Mouse (Mus musculus) hindbrain, embryonic 14.5 days (tissue): Measurements from ENCODE around the gene Iqgap1. TPM values are rescaled to one million over a fixed set of nuclear protein-coding genes. Genes with fewer than 3 reads are reported as not detected.
A peak's percentile ranks its signal among the peaks of the same experiment; 100 is the strongest.
"Not testable (repeated sequence)": the region's sequence is repeated elsewhere in the genome, so short reads cannot be mapped to it uniquely, and the experiment has no call there.

ENCODE experiments used
- ATAC-seq: fragments of 200-750 bp; cut with Nextera tagmentation; 2 replicates; pipeline ENCODE4 v1.8.0; 2017; ENCODE audit warnings: moderate number of reproducible peaks, mild to moderate bottlenecking, moderate TSS enrichment, moderate library complexity; ENCODE audit not compliant: low FRiP score
- DNase-seq: peaks from one replicate; pipeline ENCODE4 v3.0.0-alpha.2; 2015; ENCODE audit warnings: low spot score
- H3K27ac ChIP-seq: fragments of 300-500 bp; sonication (generic); 2 replicates; pipeline ENCODE4 v1.5.1; 2014; ENCODE audit warnings: mild to moderate bottlenecking, moderate library complexity
- H3K27me3 ChIP-seq: fragments of 300-500 bp; sonication (generic); 2 replicates; pipeline ENCODE4 v1.6.1; 2014; ENCODE audit warnings: mild to moderate bottlenecking, low read length, mixed read lengths; ENCODE audit not compliant: control insufficient read depth, insufficient read depth
- H3K36me3 ChIP-seq: fragments of 300-500 bp; sonication (generic); replicated peaks from 2 replicates; pipeline ENCODE4 v1.6.1; 2014; ENCODE audit not compliant: control insufficient read depth, insufficient read depth
- H3K4me1 ChIP-seq: fragments of 300-500 bp; sonication (generic); replicated peaks from 2 replicates; pipeline ENCODE4 v1.6.1; 2014; ENCODE audit warnings: antibody characterized with exemption, low read length, mixed read lengths; ENCODE audit not compliant: control insufficient read depth, insufficient read depth
- H3K4me2 ChIP-seq: fragments of 300-500 bp; sonication (generic); replicated peaks from 2 replicates; pipeline ENCODE4 v1.6.1; 2014; ENCODE audit warnings: mild to moderate bottlenecking, moderate library complexity
- H3K4me3 ChIP-seq: fragments of 300-500 bp; sonication (generic); replicated peaks from 2 replicates; pipeline ENCODE4 v1.5.1; 2014; ENCODE audit warnings: mild to moderate bottlenecking, low read length
- H3K9ac ChIP-seq: fragments of 300-500 bp; sonication (generic); 2 replicates; pipeline ENCODE4 v1.6.1; 2014
- H3K9me3 ChIP-seq: fragments of 300-500 bp; sonication (generic); 2 replicates; pipeline ENCODE4 v1.6.1; 2016; ENCODE audit warnings: low read length; ENCODE audit not compliant: control insufficient read depth
- WGBS: fragments of 180-500 bp; shearing (Covaris S2); extraction: QIAGEN DNeasy Blood & Tissue Kit; methylation state at CpG from one replicate; pipeline ENCODE4 v1.1.7; 2014; 5-methylcytosine and 5-hydroxymethylcytosine counted together
- polyA plus RNA-seq: library from polyadenylated mRNA; unstranded; fragments of >200 nt; fragmentation: Nextera tagmentation; extraction: Ambion mirVana; gene quantifications from 2 replicates; pipeline ENCODE4 v1.2.1, GENCODE M21; 2014

Gene Iqgap1
- polyA plus RNA-seq, 1 experiment from 2014 or later, result 24.7 TPM

DNA sequence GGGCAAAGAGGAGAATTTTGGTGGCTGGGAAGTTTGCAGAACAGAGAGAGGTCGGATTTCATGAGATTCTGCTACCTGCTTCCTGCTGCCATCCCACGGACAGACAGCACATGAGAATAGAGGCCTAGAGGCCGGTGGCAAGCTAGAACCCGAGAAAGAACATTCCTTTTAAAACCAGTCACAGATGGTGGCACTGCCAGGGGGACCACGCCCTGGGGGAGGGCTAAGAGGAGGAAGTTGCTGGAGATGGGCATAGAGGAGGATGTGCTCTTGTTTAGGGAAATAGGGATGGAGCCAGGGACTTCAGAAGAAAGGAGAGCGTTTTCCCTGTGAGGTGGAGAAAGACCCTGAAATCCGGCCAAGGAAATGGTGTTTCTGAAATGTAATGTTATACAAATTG lies 12.5 kb upstream of the Iqgap1 start:
- no peak for DNase-seq
- Histone ChIP-seq H3K4me1 (no peaks in the 10 kb centered on the region), H3K9ac (no peak overlapping the region), H3K36me3 (no peaks in the 10 kb centered on the region), H3K4me3 (no peak overlapping the region), H3K27me3 (no peaks in the 10 kb centered on the region), H3K9me3 (no peaks in the 10 kb centered on the region), H3K4me2 (no peak overlapping the region), H3K27ac (no peak overlapping the region)
- ATAC-seq, result no peak
- WGBS, result 51% methylated on average over 7 of the region's 7 CpGs

DNA sequence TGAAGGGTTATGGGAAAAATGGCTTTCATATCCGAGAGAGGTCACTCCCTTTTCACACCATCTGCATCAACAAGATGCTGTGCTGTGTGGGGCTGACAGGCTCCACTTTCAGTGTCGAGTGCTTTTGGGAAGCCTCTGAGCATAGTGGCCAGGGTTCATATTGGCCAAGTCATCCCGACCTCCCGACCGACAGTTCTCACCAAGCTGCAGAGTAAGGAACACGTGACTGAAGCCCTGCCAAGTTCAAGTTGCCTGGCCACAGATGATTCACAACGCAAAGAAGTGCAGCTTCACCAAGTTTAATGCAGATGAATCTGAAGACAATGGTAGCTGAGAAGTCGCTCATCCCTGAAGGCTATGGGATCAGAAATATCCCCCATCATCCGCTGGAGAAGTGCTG lies 12.0 kb upstream of the Iqgap1 start:
- H3K36me3 ChIP-seq, result no peaks in the 10 kb centered on the region
- WGBS, result 50% methylated on average over 9 of the region's 9 CpGs

DNA sequence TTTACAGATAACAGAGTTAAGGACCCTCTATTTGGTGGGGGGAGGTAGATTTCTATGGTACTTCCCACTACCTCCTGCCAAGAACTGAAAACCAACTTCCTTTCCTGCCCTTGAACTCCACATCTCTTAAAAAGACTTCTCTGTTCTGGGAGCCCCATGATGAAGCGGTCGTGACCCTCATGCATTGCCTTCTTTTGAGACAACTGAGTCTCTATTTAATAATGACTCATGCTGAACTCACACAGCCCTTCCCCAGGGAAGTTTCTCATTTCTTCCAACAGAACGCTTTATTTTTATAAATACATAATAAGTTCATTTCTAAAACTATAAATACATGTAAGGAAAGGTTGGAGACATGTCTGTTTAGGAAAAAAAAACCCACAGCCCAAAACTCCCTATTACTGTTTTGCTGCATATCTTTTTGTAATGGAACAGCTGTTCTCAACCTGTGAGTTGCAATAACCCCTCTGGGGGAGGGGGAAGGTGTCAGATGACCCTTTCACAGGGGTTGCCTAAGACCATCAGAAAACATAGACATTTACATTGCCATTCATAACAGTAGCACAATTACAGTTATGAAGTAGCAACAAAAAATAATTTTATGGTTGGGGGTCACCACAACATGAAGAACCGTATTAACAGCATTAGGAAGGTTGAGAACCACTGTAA lies 10.3 kb upstream of the Iqgap1 start:
- DNase-seq (no peak), ATAC-seq (no peak)
- 77% methylated on average over 4 of the region's 4 CpGs for WGBS
- H3K4me3 ChIP-seq, result no peak overlapping the region
- no peaks in the 10 kb centered on the region for H3K4me1 ChIP-seq
- no peaks in the 10 kb centered on the region for H3K9me3 ChIP-seq
- H3K27me3 ChIP-seq, result no peaks in the 10 kb centered on the region
- H3K9ac ChIP-seq, result no peak overlapping the region
- no peaks in the 10 kb centered on the region for H3K36me3 ChIP-seq
- H3K27ac ChIP-seq, result no peak overlapping the region
- H3K4me2 ChIP-seq, result no peak overlapping the region

More for the DNA sequence above, 12.0 kb upstream of the Iqgap1 start:
- H3K27ac ChIP-seq, result no peak overlapping the region
- DNase-seq (no peak), ATAC-seq (no peak)
- no peaks in the 10 kb centered on the region for H3K4me1 ChIP-seq
- no peaks in the 10 kb centered on the region for H3K27me3 ChIP-seq
- no peak overlapping the region for H3K4me3 ChIP-seq
- H3K9ac ChIP-seq, result no peak overlapping the region
- H3K4me2 ChIP-seq, result no peak overlapping the region
- no peaks in the 10 kb centered on the region for H3K9me3 ChIP-seq

DNA sequence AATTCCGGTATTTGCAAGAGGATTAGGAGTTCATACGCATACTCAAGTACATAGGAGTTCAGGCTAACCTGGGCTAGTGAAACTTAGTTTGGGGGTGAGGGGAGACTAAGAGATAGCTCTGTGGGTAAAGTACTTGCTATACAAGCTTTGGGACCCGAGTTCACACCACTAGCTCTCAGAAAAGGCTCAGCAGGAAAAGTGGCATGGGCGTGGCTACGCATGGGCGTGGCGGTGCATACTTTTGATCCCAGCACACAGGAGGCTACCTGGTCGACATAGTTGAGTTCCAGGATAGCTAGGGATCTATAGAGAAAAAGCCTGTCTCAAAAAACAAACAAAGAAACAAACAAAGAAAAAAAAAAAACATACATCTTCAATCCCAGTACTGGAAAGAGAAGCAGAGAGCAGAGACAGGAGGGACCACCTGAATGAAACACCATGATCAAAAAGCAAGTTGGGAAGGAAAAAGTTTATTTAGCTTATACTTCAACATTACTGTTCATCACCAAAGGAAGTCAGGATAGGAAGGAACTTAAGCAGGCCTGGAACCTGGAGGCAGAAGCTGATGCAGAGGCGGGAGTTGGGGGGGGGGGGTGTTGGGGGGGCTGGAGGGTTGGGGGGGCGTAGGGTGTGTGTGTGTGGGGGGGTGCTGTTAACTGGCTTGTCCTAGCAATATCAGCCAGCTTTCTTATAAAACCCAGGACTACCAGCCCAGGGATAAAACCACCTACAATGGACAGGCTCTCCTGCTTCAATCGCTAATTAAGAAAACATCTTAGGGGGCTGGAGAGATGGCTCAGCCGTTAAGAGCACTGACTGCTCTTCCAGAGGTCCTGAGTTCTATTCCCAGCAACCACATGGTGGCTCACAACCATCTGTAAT lies 8.1 kb upstream of the Iqgap1 start:
- H3K4me3 ChIP-seq, result no peak overlapping the region
- H3K9ac ChIP-seq, result no peak overlapping the region
- DNase-seq (no peak), ATAC-seq (no peak)
- H3K27me3 ChIP-seq, result no peaks in the 10 kb centered on the region
- 41% methylated on average over 12 of the region's 12 CpGs for WGBS
- H3K36me3 ChIP-seq, result no peaks in the 10 kb centered on the region
- no peak overlapping the region for H3K27ac ChIP-seq
- H3K4me1 ChIP-seq, result no peaks in the 10 kb centered on the region
- no peaks in the 10 kb centered on the region for H3K9me3 ChIP-seq
- H3K4me2 ChIP-seq, result no peak overlapping the region

DNA sequence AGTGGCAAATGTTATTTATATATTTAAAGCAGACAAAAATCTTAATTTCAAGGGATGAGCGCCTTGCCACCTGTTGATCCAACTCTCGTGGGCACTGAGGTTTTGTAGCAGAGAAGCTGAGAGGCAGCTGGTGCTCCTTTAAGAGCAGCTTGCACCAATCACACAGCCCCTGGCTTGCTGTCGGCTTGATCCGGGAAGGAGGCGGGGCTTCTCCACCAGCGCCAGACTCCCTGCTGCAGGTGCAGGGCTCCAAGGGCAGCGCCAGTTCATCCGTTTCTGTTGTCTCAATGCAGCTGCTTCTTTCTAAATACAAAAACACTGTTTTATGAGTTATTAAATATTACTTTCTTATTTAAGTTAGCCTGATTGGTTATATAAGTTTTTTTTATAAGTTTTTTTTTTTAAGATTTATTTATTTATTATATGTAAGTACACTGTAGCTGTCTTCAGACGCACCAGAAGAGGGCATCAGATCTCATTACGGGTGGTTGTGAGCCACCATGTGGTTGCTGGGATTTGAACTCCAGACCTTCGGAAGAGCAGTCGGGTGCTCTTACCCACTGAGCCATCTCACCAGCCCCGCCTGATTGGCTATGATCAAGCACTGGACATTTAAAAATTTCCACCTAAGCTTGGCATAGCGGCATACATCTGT lies 7.3 kb upstream of the Iqgap1 start:
- not testable (repeated sequence) for H3K27me3 ChIP-seq, H3K27ac ChIP-seq, H3K4me3 ChIP-seq, H3K36me3 ChIP-seq, H3K9ac ChIP-seq, H3K9me3 ChIP-seq, H3K4me1 ChIP-seq
- H3K4me2 ChIP-seq, result peak overlapping the region; percentile 25; the same call in 1 of the 2 replicates
- ATAC-seq, result peak; percentile 66; the same call in 1 of the 2 replicates
- 21% methylated on average over 13 of the region's 14 CpGs for WGBS
- peak; percentile 47 for DNase-seq

DNA sequence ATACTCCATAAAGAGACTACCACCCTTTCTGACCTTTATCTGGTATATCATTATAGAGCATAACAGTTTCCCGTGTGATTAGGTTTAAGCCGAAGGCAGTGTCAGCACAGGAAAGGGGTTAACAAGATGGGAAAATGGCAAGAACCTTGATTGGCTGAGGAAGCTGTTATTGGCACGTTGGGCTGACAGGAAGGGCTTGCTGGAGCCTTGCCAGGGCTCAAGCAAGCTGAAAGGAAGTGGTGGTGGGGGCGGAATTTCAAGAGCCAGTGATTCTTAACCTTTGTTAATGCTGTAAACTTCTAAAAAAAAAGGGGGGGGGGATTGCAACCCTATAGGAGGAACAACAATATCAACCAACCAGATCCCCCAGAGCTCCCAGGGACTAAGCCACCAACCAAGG lies 6.4 kb upstream of the Iqgap1 start:
- Histone ChIP-seq H3K27me3 (no peaks in the 10 kb centered on the region), H3K4me3 (no peak overlapping the region), H3K9ac (no peak overlapping the region), H3K36me3 (no peaks in the 10 kb centered on the region), H3K9me3 (no peaks in the 10 kb centered on the region), H3K4me1 (no peaks in the 10 kb centered on the region), H3K4me2 (no peak overlapping the region), H3K27ac (no peak overlapping the region)
- WGBS, result 53% methylated on average over 4 of the region's 4 CpGs
- DNase-seq (no peak), ATAC-seq (no peak)

DNA sequence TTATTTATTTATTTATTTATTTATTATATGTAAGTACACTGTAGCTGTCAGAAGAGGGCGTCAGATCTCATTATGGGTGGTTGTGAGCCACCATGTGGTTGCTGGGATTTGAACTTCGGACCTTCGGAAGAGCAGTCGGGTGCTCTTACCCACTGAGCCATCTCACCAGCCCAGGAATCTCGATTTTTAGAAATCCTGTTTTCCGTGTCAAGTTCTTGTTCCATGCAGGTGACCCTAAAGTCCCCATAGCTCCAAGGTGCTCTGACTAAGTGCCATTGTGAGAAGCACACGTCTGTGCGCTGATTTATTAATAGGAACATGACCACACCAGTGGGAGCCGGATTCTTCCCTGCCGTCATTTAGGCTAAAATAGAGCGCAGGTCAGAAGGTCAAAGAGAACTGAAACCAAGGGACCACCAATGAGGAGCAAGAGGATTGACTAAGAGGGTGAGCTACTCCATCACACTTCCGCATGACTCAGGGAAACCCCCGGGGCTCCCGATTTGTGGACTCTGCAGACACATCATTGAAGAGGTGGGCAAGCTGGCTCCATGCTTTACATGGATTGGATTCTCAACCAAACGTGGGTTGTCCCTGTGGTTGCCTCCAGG lies 4.5 kb upstream of the Iqgap1 start:
- Histone ChIP-seq H3K27ac (no peak overlapping the region), H3K4me3 (no peak overlapping the region), H3K4me1 (no peaks in the 10 kb centered on the region), H3K36me3 (no peaks in the 10 kb centered on the region), H3K9me3 (no peaks in the 10 kb centered on the region), H3K4me2 (no peak overlapping the region), H3K9ac (no peak overlapping the region), H3K27me3 (no peaks in the 10 kb centered on the region)
- ATAC-seq (no peak), DNase-seq (no peak)
- 82% methylated on average over 15 of the region's 15 CpGs for WGBS

DNA sequence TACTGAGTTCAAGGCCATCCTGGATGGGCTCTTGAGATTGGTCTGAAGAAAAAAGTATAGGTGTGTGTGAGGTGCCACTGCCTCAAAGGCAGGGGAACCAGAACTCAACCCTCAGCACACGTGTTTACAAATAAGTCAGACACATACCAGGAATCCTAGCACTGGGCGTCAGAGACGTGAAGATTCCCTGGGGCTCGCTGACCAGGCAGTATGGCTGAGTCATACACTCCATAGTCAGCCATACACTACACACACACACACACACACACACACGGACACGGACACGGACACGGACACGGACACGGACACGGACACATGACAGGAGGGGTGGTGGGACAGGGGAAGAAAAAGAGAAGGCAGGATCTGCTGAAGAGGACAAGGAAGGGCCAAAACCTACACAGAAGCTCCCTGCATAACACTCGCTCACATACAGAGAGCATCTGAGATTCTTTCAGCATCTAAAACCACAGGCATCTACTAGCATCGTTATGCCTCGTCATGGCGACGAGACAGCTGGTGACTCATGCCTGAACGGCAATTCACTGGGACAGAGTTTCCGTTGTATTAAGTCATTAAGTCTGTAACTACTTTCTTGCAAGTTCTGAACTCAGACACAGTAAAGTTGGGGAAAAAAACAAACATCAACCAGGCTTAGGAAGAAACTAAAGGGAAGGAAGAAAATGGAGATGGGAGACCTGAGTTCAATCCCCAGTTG lies 2.5 kb upstream of the Iqgap1 start:
- H3K27me3 ChIP-seq, result no peaks in the 10 kb centered on the region
- no peak overlapping the region for H3K9ac ChIP-seq
- H3K36me3 ChIP-seq, result no peaks in the 10 kb centered on the region
- ATAC-seq (no peak), DNase-seq (no peak)
- H3K4me2 ChIP-seq, result no peak overlapping the region
- H3K4me3 ChIP-seq, result no peak overlapping the region
- no peaks in the 10 kb centered on the region for H3K4me1 ChIP-seq
- no peak overlapping the region for H3K27ac ChIP-seq
- no peaks in the 10 kb centered on the region for H3K9me3 ChIP-seq
- WGBS, result 71% methylated on average over 18 of the region's 18 CpGs
